Mouse (Mus musculus): ENCODE data around the gene Afg1l.

GRCm38 (mm10) chr10:42273403-42273759, 205.0 kb downstream of the Afg1l start:
- TF ChIP-seq CTCF (IDR thresholded peaks at IDR 0.05) (no peak), EP300 (IDR thresholded peaks at IDR 0.05; ENCODE audit: insufficient read depth, low read depth, low read length) (no peak), POLR2A (IDR thresholded peaks at IDR 0.05; ENCODE audit: insufficient read depth, low read depth, low read length) (no peak)

All from heart, adult 2 months (tissue).